Mouse (Mus musculus): ENCODE data around the gene Dlk2. TPM values are rescaled to one million over a fixed set of nuclear protein-coding genes. Genes with fewer than 3 reads are reported as not detected.

Gene Dlk2
- total and polyA plus RNA-seq, 3 experiments, result 0.22 to 0.29 TPM; not detected in 1

GRCm38 (mm10) chr17:46322046-46322823 lies 25.0 kb downstream of the Dlk2 start:
- no peak for DNase-seq

- no peak for DNase-seq
These were observed 30.2 kb downstream of the Dlk2 start for GRCm38 (mm10) chr17:46327413-46327905.

GRCm38 (mm10) chr17:46327906-46328534 lies 30.8 kb downstream of the Dlk2 start, which contains the start of gene Abcc10:
Abcc10 (minus strand) TSS chr17:46328352.
- DNase-seq, result peak; percentile 99

GRCm38 (mm10) chr17:46328723-46329122 lies 31.5 kb downstream of the Dlk2 start:
- no peak for DNase-seq

GRCm38 (mm10) chr17:46336475-46336874 lies 39.3 kb downstream of the Dlk2 start:
- no peak for DNase-seq

- no peak for DNase-seq
These were observed 44.0 kb downstream of the Dlk2 start for GRCm38 (mm10) chr17:46341208-46341607.

- DNase-seq, result no peak
These were observed 53.9 kb downstream of the Dlk2 start for GRCm38 (mm10) chr17:46351026-46351700.

Other genes starting within 250 kb of the Dlk2 start
- gene Mrps18a, start 186.4 kb upstream of the Dlk2 start, total RNA-seq (2021), result 100 to 1,000 TPM; 108 to 117 TPM
- 23.7 and 29.6 TPM in 2 replicates for gene Mrps18a, start 186.4 kb upstream of the Dlk2 start, polyA plus RNA-seq (2012; rRNA removed)
- 10 to 100 TPM in 1 of 2 experiments, 1 to 10 TPM in 1; 4.6 to 13.0 TPM for gene Rsph9, start 153.2 kb upstream of the Dlk2 start, total RNA-seq (2021)
- 14.9 and 15.4 TPM in 2 replicates for gene Rsph9, start 153.2 kb upstream of the Dlk2 start, polyA plus RNA-seq (2012; rRNA removed)
- 10 to 100 TPM; 14.2 to 15.5 TPM for gene Mad2l1bp, start 143.9 kb upstream of the Dlk2 start, total RNA-seq (2021)
- gene Mad2l1bp, start 143.9 kb upstream of the Dlk2 start, polyA plus RNA-seq (2012; rRNA removed), result 7.9 and 8.3 TPM in 2 replicates
- gene Gtpbp2, start 136.4 kb upstream of the Dlk2 start, total RNA-seq (2021), result 10 to 100 TPM; 58.4 to 69.9 TPM
- gene Gtpbp2, start 136.4 kb upstream of the Dlk2 start, polyA plus RNA-seq (2012; rRNA removed), result 92.0 and 96.8 TPM in 2 replicates
- 10 to 100 TPM; 31.9 to 44.7 TPM for gene Polh, start 94.8 kb upstream of the Dlk2 start, total RNA-seq (2021)
- 6.8 and 9.2 TPM in 2 replicates for gene Polh, start 94.8 kb upstream of the Dlk2 start, polyA plus RNA-seq (2012; rRNA removed)
- 10 to 100 TPM; 65.0 to 81.2 TPM for gene Xpo5, start 94.6 kb upstream of the Dlk2 start, total RNA-seq (2021)
- gene Xpo5, start 94.6 kb upstream of the Dlk2 start, polyA plus RNA-seq (2012; rRNA removed), result 25.6 and 29.3 TPM in 2 replicates
- 100 to 1,000 TPM in 1 of 2 experiments, 10 to 100 TPM in 1; 91.3 to 104 TPM for gene Polr1c, start 49.4 kb upstream of the Dlk2 start, total RNA-seq (2021)
- gene Polr1c, start 49.4 kb upstream of the Dlk2 start, polyA plus RNA-seq (2012; rRNA removed), result 41.5 and 45.2 TPM in 2 replicates
- gene Yipf3, start 49.3 kb upstream of the Dlk2 start, total RNA-seq (2021), result 100 to 1,000 TPM; 157 to 198 TPM
- 387 and 511 TPM in 2 replicates for gene Yipf3, start 49.3 kb upstream of the Dlk2 start, polyA plus RNA-seq (2012; rRNA removed)
- gene Lrrc73, start 43.9 kb upstream of the Dlk2 start, total RNA-seq (2021), result 1 to 10 TPM; 4.1 to 5.6 TPM
- 13.8 and 15.5 TPM in 2 replicates for gene Lrrc73, start 43.9 kb upstream of the Dlk2 start, polyA plus RNA-seq (2012; rRNA removed)
- gene Tjap1, start 14.4 kb upstream of the Dlk2 start, total RNA-seq (2021), result 10 to 100 TPM; 44.8 to 51.4 TPM
- gene Tjap1, start 14.4 kb upstream of the Dlk2 start, polyA plus RNA-seq (2012; rRNA removed), result 85.3 and 98.6 TPM in 2 replicates
- gene Abcc10, start 30.9 kb downstream of the Dlk2 start, total RNA-seq (2021), result 1 to 10 TPM; 7.3 to 7.4 TPM
- 35.4 and 36.4 TPM in 2 replicates for gene Abcc10, start 30.9 kb downstream of the Dlk2 start, polyA plus RNA-seq (2012; rRNA removed)
- 10 to 100 TPM; 22.0 to 28.5 TPM for gene Zfp318, start 86.3 kb downstream of the Dlk2 start, total RNA-seq (2021)
- gene Zfp318, start 86.3 kb downstream of the Dlk2 start, polyA plus RNA-seq (2012; rRNA removed), result 9.3 TPM in 2 replicates
- gene Crip3, start 131.5 kb downstream of the Dlk2 start, total RNA-seq (2021), result under 1 TPM; 0.38 to 0.69 TPM
- gene Crip3, start 131.5 kb downstream of the Dlk2 start, polyA plus RNA-seq (2012; rRNA removed), result 0.82 and 1.4 TPM in 2 replicates
- gene Slc22a7, start 141.0 kb downstream of the Dlk2 start, total RNA-seq (2021), result under 1 TPM in 1 of 2 experiments, not detected in 1; 0.37 TPM
- 0.06 TPM in 1 of 2 replicates, not detected in the other for gene Slc22a7, start 141.0 kb downstream of the Dlk2 start, polyA plus RNA-seq (2012; rRNA removed)
- under 1 TPM; 0.52 to 0.69 TPM for gene Ttbk1, start 190.3 kb downstream of the Dlk2 start, total RNA-seq (2021)
- gene Ttbk1, start 190.3 kb downstream of the Dlk2 start, polyA plus RNA-seq (2012; rRNA removed), result 0.53 and 0.70 TPM in 2 replicates
- gene Dnph1, start 199.3 kb downstream of the Dlk2 start, total RNA-seq (2021), result 1 to 10 TPM; 3.7 to 6.1 TPM
- 3.6 and 3.7 TPM in 2 replicates for gene Dnph1, start 199.3 kb downstream of the Dlk2 start, polyA plus RNA-seq (2012; rRNA removed)
- gene Cul9, start 249.0 kb downstream of the Dlk2 start, total RNA-seq (2021), result 10 to 100 TPM; 20.0 to 23.1 TPM
- 42.3 and 48.0 TPM in 2 replicates for gene Cul9, start 249.0 kb downstream of the Dlk2 start, polyA plus RNA-seq (2012; rRNA removed)

Measured in adrenal gland, adult 2 months (tissue).